Mouse (Mus musculus) left cerebral cortex, postnatal 14 days (tissue): ENCODE measurements around the gene Nfic. TPM values are rescaled to one million over a fixed set of nuclear protein-coding genes. Genes with fewer than 3 reads are reported as not detected.

Source experiments
- DNase-seq, 2 experiments: peaks; one replicate each; pipeline ENCODE4 v3.0.0; 2021 to 2022; ENCODE audit warnings: low spot score in 2 of 2, mixed read lengths in 1 of 2
- intact Hi-C: fragments of 180-260 bp; cut with DNase I; formaldehyde crosslinking; loops from one replicate; pipeline ENCODE4 v1.15.1; 2025
- long read RNA-seq, 2 experiments: library from polyadenylated mRNA; stranded (forward); transcript quantifications; one replicate each; pipeline ENCODE4 v2.0.0; 2021
- total RNA-seq, 2 experiments: library from RNA; stranded (reverse); gene quantifications; 2 replicates each; pipeline ENCODE4 v1.2.3; 2021

The Nfic gene
- total RNA-seq, result 10 to 100 TPM; 67.0 to 69.8 TPM
- long read RNA-seq, experiment 1, full-length matches to known transcripts, result 3 of 28 reads
- long read RNA-seq, experiment 1, partial matches to known transcripts, result 1 of 28 reads
- long read RNA-seq, experiment 1, other reads (novel, unspliced or antisense), result 24 of 28 reads
- long read RNA-seq, experiment 2, full-length matches to known transcripts, result 8 of 31 reads
- long read RNA-seq, experiment 2, partial matches to known transcripts, result 4 of 31 reads
- long read RNA-seq, experiment 2, other reads (novel, unspliced or antisense), result 19 of 31 reads

DNA sequence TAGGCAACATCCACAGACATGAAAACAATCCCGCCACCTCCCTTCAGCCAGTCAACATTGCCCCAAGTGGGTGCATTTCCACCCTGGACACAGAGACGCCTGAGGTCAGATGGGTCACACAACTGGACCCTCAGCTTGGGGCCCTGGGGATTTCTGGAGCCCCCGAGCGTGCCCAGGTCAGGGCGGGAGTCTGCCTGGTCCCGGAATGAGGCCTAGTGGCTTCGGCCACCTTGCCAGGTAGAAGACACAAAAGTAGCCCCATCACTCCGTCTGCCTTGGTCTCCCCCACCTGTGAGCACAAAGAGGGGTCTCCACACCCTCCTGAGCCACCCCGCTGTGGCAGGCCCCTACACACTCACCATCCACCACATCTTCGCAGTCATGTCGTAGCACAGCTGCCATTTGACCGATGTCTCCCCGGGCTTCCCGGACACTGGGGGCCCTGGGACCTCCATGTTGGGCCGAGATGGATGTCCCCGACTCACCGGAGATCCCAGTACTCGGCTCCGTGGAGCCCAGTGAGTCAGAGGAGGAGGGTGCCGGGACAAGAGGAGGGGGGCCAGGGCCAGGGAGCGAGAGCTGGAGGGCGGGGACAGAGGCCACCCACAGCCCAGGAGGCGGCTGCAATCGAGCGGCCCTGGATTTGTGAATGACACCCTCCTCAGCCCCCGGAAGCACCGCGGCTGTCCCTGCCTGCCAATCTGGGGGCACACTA is at the start of gene Nfic:
Gene Nfic, minus strand, starts transcription at position 455 of the 715 bp plus-strand sequence.
- DNase-seq, result no peak
- intact Hi-C loops, result no loop called here

- DNase-seq, result peak; percentile 84 to 93
- intact Hi-C loops, result loop anchor here (5.0 to 10.0 kb wide), 3 partner anchors 52 to 672 kb away; partner anchors contain the start of genes Aes and Tle6
These were observed 47.2 kb upstream of the Nfic start for GRCm38 (mm10) chr10:81502658-81503057.

GRCm38 (mm10) chr10:81501863-81502262 is 46.4 kb upstream of the Nfic start:
- intact Hi-C loops, result loop anchor here (5.0 to 10.0 kb wide), 3 partner anchors 53 to 673 kb away; partner anchors contain the start of genes Aes and Tle6
- DNase-seq, result no peak

DNA sequence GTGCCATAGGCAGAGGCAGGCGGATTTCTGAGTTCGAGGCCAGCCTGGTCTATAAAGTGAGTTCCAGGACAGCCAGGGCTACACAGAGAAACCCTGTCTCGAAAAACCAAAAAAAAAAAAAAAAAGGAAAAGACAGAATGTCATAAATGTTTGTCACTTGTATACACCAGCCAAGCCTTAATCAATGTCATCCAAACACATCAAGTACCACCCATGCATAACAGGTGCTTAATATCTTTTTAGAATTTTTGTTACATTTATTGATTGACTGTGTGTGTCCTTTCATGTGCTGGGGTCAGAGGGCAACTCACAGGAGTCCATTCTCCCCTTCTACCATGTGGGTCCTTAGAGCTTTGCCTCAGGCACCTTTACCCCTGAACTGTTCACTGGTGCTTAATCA is 44.6 kb upstream of the Nfic start, which contains the start of gene S1pr4:
Gene S1pr4, minus strand, starts transcription at position 101 of the 400 bp plus-strand sequence.
- no peak for DNase-seq
- intact Hi-C loops, result loop anchor here (5.0 to 10.0 kb wide), 3 partner anchors 55 to 675 kb away; partner anchors contain the start of genes Aes and Tle6

GRCm38 (mm10) chr10:81499250-81499901 is 43.9 kb upstream of the Nfic start:
- no peak for DNase-seq
- intact Hi-C loops, result no loop called here

GRCm38 (mm10) chr10:81498316-81499249 is 43.1 kb upstream of the Nfic start:
- peak in 1 of 2 experiments; percentile 5 for DNase-seq
- intact Hi-C loops, result no loop called here

DNA sequence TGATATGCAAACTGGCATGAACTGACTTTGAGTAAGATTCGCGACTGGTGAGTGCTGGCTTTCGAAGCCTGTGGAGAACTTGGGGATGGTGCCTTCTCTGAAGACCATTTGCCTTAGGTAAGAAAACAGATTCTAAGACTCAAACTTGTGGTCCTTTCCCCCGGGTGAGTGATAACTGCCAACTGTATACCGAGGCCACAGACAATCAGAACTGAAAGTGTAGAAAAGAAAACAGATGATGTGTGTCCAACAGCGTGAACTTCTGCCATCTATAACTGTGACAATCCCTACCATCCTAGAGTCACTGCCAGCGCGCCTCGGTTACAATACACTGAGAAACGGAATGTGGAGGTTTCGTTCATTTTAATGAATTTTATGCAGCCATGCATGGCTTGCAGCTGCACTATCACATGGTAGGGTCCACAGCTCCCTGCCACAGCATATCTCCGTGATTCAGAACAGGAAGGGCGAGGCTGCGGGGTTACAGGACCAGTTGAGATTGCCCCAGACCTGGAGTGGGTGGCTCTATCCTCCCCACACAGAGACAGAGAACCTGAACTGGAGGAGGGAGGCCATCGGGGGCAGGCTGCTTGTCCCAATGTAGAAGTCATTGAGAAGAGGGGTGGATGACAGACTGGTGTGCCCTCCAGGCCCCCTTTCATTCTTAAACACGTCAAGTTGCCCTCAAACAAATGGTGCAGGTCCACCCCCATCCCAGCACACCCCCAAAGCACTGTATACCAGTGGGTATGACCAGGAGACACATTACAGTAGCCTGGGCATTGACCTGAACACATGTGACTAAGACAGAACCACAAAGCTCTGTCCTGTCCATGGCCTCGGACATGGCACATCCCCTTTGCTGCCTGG is 42.2 kb upstream of the Nfic start:
- intact Hi-C loops, result no loop called here
- peak; percentile 7 to 12 for DNase-seq

GRCm38 (mm10) chr10:81496969-81497368 is 41.5 kb upstream of the Nfic start:
- peak in 1 of 2 experiments; percentile 9 for DNase-seq
- intact Hi-C loops, result no loop called here

DNA sequence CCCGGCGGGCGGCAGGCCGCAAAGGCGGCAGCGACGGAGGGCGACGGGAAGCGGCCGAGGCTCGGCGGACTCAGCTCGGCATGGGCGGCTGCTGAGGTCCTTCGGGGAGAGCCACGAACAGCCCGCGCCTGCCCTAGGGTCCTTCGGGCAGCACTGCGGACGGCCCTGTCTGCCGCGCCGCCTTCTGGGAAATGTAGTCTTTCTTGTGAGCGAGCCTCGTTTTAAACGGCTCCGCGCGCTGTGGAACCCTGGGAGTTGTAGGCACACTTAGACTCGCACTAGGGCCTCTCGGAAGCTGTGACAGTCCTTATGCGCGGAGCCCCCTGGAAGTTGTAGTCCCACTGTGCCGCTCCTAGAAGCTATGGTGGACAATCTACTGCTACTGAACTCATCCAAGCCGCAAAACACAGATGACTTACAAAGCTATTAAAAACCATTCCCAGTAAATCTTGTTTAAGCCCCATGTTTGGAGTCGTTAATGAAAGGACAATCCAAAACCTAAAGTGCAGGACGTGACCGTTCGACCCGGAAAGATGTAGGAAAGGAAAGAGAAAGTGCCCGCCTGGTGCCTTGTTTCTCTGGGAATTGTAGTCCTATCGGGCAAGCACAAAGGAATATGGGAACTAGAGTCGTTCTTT is 40.9 kb upstream of the Nfic start, which contains the start of gene Ncln:
Gene Ncln, minus strand, starts transcription at position 129 of the 638 bp plus-strand sequence.
- DNase-seq, result peak; percentile 99
- intact Hi-C loops, result no loop called here

DNA sequence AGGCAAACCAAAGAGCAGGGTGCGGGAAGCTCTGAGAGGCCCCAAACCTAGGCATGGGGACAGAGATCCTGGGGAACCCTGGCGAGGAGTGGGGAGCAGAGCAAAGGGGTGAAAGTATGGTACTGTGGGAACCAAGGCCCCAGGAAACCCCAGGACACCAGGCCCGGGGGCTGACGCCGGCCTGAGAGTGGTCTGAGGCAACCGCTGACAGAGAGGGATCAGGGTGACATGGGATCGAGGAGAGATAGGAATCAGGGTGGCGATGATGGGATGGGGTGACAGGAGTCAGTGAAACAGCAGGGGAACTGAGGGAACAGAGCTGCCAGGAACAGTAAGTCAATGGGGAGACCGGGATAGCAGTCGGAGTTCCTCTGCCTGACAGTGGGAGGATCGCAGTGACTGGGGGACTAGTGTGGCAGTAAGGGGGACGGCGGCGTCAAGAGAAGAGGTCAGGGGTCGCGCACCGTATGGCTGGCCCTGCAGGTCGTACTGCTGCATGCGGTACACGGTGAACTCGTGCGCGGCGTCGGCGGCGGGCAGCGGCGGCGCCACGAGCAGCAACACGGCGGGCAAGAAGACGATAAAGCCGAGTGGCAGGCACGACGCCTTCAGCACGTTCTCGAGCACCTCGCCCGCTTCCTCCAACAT is 40.3 kb upstream of the Nfic start:
- DNase-seq, result peak in 1 of 2 experiments; percentile 54
- intact Hi-C loops, result no loop called here

DNA sequence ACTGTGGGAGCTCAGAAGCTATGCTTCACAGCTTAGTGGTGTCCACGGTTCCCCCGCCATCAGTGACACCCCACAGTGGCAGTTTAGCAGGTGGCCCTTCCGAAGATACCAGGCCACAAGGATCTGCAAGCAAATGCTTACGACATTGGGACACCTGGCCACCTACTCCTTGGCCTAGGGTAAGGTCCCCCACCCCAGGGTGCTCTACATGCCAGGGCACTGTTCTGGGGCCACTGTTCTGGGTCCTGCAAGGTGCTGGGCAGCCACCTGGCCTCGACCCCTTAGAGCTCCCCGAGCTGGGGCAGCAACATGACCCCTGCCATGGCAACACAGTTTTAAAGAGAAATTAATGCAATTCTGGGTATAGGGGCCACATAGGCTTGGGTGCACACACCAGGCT is 39.7 kb upstream of the Nfic start:
- intact Hi-C loops, result no loop called here
- DNase-seq, result peak; percentile 3 to 5

- intact Hi-C loops, result no loop called here
- DNase-seq, result peak in 1 of 2 experiments; percentile 6
These were observed 39.0 kb upstream of the Nfic start for GRCm38 (mm10) chr10:81494260-81495041.

DNA sequence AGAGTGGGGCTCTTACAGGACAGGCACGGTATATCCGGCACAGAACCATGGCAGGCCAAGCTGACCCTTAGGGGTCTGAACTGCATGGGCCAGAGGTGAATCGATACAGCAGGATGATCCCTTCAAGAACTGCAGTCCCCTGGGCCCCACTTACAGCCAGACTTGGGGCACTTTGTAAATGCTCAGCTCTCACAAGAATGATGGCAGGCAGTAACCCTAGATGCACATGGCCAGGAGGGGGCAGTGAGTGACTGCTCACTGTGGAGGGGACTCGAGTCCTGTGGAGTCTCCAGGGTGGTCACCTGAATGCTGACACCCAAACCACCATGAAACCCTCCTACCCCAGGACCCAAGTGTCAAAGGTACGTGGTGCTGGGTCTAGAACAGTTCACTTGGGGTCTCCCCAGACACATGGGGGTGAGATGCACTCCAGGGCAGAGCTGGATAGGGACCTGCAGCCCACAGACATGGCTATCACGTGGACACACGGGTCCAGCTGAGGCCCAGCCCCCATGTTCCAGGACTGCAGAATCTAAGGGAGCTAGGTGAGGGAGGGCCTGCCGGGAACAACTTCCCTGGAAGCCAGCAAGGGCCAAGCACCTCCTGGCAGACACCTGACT is 38.3 kb upstream of the Nfic start:
- intact Hi-C loops, result no loop called here
- peak; percentile 8 to 13 for DNase-seq

DNA sequence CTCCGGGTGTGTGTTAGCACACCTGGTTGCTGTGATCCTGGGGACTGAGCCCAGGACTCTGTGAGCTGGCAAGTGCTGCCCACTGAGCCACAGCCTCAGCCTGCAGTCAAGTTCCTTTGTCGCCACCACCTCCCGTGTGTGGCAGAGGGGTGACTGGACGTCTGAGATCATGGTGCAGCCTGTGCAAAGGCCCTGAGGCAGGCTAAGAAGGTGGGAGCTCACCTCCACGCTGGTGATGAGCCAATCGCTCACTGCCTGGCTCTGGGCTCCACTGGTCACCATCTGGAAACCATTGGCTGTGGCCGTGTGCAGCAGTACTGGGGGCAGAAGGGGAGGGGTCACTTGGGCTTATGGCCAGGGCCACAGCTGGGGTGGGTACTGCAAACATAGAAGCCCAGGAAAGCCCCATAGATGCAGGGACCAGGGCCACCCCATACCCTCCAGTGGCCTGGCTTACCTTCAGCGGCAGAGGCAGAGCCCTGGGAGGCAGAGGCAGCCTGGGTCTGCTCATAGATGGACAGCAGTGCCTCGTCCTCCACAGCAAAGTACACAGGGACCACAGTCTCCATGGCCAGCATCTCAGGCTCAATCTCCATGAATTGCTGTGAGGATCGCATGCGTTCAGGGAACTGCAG is 37.3 kb upstream of the Nfic start:
- intact Hi-C loops, result no loop called here
- DNase-seq, result peak in 1 of 2 experiments; percentile 9

- DNase-seq, result peak in 1 of 2 experiments; percentile 2
- intact Hi-C loops, result no loop called here
These were observed 35.6 kb upstream of the Nfic start for GRCm38 (mm10) chr10:81491018-81491417.
